Mouse (Mus musculus) stomach, postnatal 0 days (tissue): Measurements from ENCODE around the gene Herc3.

Source experiments
- CTCF ChIP-seq: IDR thresholded peaks from 2 replicates; pipeline ENCODE4 v1.5.1; 2016; ENCODE audit warnings: antibody characterized with exemption, low read depth, mild to moderate bottlenecking, moderate library complexity
- EP300 ChIP-seq: optimal IDR thresholded peaks from 2 replicates; pipeline ENCODE3; 2016; ENCODE audit warnings: antibody characterized with exemption

DNA sequence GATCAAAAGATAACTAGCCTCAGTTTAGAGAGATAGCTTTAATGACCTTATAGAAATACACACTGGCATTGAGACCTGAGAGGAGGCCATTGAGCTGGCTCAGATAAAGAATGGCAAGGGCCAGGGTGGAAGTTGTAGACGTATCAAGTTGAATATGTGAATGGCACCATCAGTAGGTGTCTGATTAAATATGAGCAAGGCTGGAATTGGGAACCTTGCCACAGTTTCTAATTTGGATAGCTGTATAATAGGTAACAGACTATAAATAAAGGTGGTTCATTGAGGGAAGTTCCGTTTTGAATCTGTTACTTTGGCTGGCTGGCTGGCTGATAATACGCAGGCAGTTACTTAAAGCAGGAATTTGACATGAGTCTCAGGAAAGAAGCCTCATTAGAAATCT, 65.4 kb downstream of the Herc3 start:
- TF ChIP-seq CTCF (no peak), EP300 (no peak)
